Mouse (Mus musculus) MEL-GATA-1-ER (cell line): ENCODE measurements at regions not wholly inside any gene's neighbourhood (a gene's known extent, or its start where the extent isn't known, plus 50 kb on each side); places are given as distances from the start of the nearest gene placed in this dataset.
A peak's percentile ranks its signal among the peaks of the same experiment; 100 is the strongest.
"Not testable (repeated sequence)": the region's sequence is repeated elsewhere in the genome, so short reads cannot be mapped to it uniquely, and the experiment has no call there.

ENCODE experiments used
- DNase-seq: peaks from one replicate; pipeline ENCODE4 v3.0.0-alpha.2; 2012; ENCODE audit warnings: low read depth; ENCODE audit errors: extremely low read depth

GRCm38 (mm10) chrX:41216827-41217226 lies 183.8 kb upstream of the Gria3 start:
- DNase-seq: no peak

GRCm38 (mm10) chrX:41249739-41250138 lies 150.9 kb upstream of the Gria3 start:
- not testable (repeated sequence) for DNase-seq

- peak; percentile 28 for DNase-seq
Measured at GRCm38 (mm10) chrX:41252923-41253322, 147.7 kb upstream of the Gria3 start.

GRCm38 (mm10) chrX:41254695-41255094 lies 146.0 kb upstream of the Gria3 start:
- no peak for DNase-seq

GRCm38 (mm10) chrX:41291098-41291497 lies 109.6 kb upstream of the Gria3 start:
- peak; percentile 78 for DNase-seq

- no peak for DNase-seq
Measured at GRCm38 (mm10) chrX:41316493-41316892, 84.2 kb upstream of the Gria3 start.

- DNase-seq: no peak
Measured at GRCm38 (mm10) chrX:41317740-41318139, 82.9 kb upstream of the Gria3 start.

- no peak for DNase-seq
Measured at GRCm38 (mm10) chrX:41319896-41320295, 80.8 kb upstream of the Gria3 start.
